ENCODE assay signal across 19 mouse cellular contexts in the genomic region with DNA sequence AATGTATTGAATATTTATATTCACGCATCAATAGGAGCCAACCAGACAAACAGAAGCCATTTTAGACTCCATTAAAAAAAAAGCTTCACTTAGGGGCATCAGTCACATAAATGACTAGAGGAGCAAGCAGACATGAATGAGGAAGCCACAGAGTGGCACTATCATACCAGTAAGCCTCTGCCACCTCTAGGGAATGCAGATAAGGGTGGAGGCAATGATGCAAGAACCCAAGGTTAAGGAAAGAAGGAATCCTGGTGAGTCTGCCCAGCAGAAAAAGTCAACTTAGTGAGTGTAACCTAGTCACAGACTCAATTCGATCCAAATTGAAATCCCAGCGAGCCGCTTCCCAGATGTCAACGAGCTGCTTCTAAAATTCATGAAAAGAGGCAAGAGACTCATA. TPM values are rescaled to one million over a fixed set of nuclear protein-coding genes. Genes with fewer than 3 reads are reported as not detected.
DNase-seq lines count a peak whose midpoint lies in the region; ATAC-seq and TF ChIP-seq lines count a peak whose summit lies in the region.
"Had no signal": no experiment of that assay in that cellular context is flagged by ENCODE, and none has a peak within 500 bp of the region (broad histone marks: within the 10 kb centered on the region; RNA-seq: fewer than 3 reads in every experiment).

No protein-coding gene starts in this region.

- no peak for DNase-seq in lung, postnatal 0 days (ENCODE audit: low spot score)
- no peak for DNase-seq in lung, postnatal 4 days
- DNase-seq in brain, adult 2 months (ENCODE audit: low read depth, low spot score) = peak; percentile 59
- no peak for DNase-seq in stomach, postnatal 0 days (ENCODE audit: low spot score)
- DNase-seq in retina, embryonic 14.5 days (ENCODE audit: low spot score) = no peak
- DNase-seq: cerebellum, postnatal 10 days; gastrocnemius, postnatal 25 days; kidney, adult 11 months; lung, postnatal 10 days; spleen, adult 18-20 months; thymus, postnatal 25 days had no signal

- H3K36me3 ChIP-seq in intestine, embryonic 16.5 days (ENCODE audit: control insufficient read depth, insufficient read depth, low read length) = no peaks in the 10 kb centered on the region
- no peaks in the 10 kb centered on the region for H3K36me3 ChIP-seq in intestine, embryonic 15.5 days
- no peaks in the 10 kb centered on the region for H3K36me3 ChIP-seq in lung, postnatal 0 days (ENCODE audit: insufficient read depth, low read length)
- no peaks in the 10 kb centered on the region for H3K36me3 ChIP-seq in stomach, postnatal 0 days (ENCODE audit: control insufficient read depth, insufficient read depth, low read length)
- H3K36me3 ChIP-seq: embryonic facial prominence, embryonic 12.5 days; heart, embryonic 12.5 days; limb, embryonic 13.5 days had no signal

- ATAC-seq in intestine, embryonic 16.5 days = 0 out of 2 replicates have a peak, but pooled peaks have one; percentile 33
- no peak for ATAC-seq in intestine, embryonic 15.5 days
- ATAC-seq in lung, postnatal 0 days = no peak
- ATAC-seq in stomach, postnatal 0 days (ENCODE audit: low FRiP score, low TSS enrichment) = no peak
- ATAC-seq: Patski had no signal

- no peak overlapping the region for H3K9ac ChIP-seq in intestine, embryonic 16.5 days (ENCODE audit: low read depth, low read length)
- no peak overlapping the region for H3K9ac ChIP-seq in intestine, embryonic 15.5 days
- no peak overlapping the region for H3K9ac ChIP-seq in lung, postnatal 0 days (replicated peaks; ENCODE audit: low read depth)
- no peak overlapping the region for H3K9ac ChIP-seq in stomach, postnatal 0 days (ENCODE audit: low read length)
- H3K9ac ChIP-seq: embryonic facial prominence, embryonic 12.5 days; heart, embryonic 12.5 days; limb, embryonic 13.5 days had no signal

- H3K27me3 ChIP-seq in intestine, embryonic 16.5 days (replicated peaks; ENCODE audit: control insufficient read depth, insufficient read depth, low read length) = no peaks in the 10 kb centered on the region
- no peaks in the 10 kb centered on the region for H3K27me3 ChIP-seq in intestine, embryonic 15.5 days (replicated peaks)
- no peaks in the 10 kb centered on the region for H3K27me3 ChIP-seq in lung, postnatal 0 days (replicated peaks; ENCODE audit: insufficient read depth, low read length)
- H3K27me3 ChIP-seq in stomach, postnatal 0 days (ENCODE audit: control insufficient read depth, insufficient read depth, low read length) = no peaks in the 10 kb centered on the region
- H3K27me3 ChIP-seq: embryonic facial prominence, embryonic 12.5 days; heart, embryonic 12.5 days; limb, embryonic 13.5 days; Patski had no signal

- H3K4me3 ChIP-seq in intestine, embryonic 16.5 days (ENCODE audit: low read length) = no peak overlapping the region
- no peak overlapping the region for H3K4me3 ChIP-seq in intestine, embryonic 15.5 days (replicated peaks)
- H3K4me3 ChIP-seq in lung, postnatal 0 days (ENCODE audit: low read depth, low read length) = no peak overlapping the region
- no peak overlapping the region for H3K4me3 ChIP-seq in stomach, postnatal 0 days (ENCODE audit: low read depth, low read length)
- H3K4me3 ChIP-seq: embryonic facial prominence, embryonic 12.5 days; heart, embryonic 12.5 days; limb, embryonic 13.5 days; myocyte had no signal

- no peak overlapping the region for H3K4me2 ChIP-seq in intestine, embryonic 16.5 days (ENCODE audit: low read depth, low read length)
- no peak overlapping the region for H3K4me2 ChIP-seq in intestine, embryonic 15.5 days (replicated peaks)
- no peak overlapping the region for H3K4me2 ChIP-seq in lung, postnatal 0 days (replicated peaks; ENCODE audit: low read depth, low read length)
- no peak overlapping the region for H3K4me2 ChIP-seq in stomach, postnatal 0 days (replicated peaks; ENCODE audit: low read depth)
- H3K4me2 ChIP-seq: embryonic facial prominence, embryonic 12.5 days; heart, embryonic 12.5 days; limb, embryonic 13.5 days; midbrain, embryonic 11.5 days had no signal

- peak; percentile 11; the same call in 1 of the 2 replicates for TF ChIP-seq CTCF in lung, postnatal 0 days (IDR thresholded peaks at IDR 0.05)
- peak; percentile 36 for TF ChIP-seq CTCF in stomach, postnatal 0 days (IDR thresholded peaks at IDR 0.05; ENCODE audit: low read depth)

- 92% methylated on average over 5 of the region's 5 CpGs for WGBS in intestine, embryonic 16.5 days
- WGBS in intestine, embryonic 15.5 days = 93% methylated on average over 5 of the region's 5 CpGs
- WGBS in lung, postnatal 0 days = 90% methylated on average over 5 of the region's 5 CpGs
- 95% methylated on average over 5 of the region's 5 CpGs for WGBS in stomach, postnatal 0 days

- H3K9me3 ChIP-seq in intestine, embryonic 16.5 days (ENCODE audit: control insufficient read depth, low read length) = no peaks in the 10 kb centered on the region
- no peaks in the 10 kb centered on the region for H3K9me3 ChIP-seq in intestine, embryonic 15.5 days
- no peaks in the 10 kb centered on the region for H3K9me3 ChIP-seq in lung, postnatal 0 days (ENCODE audit: low read length)
- H3K9me3 ChIP-seq in stomach, postnatal 0 days (ENCODE audit: control insufficient read depth, low read length) = no peaks in the 10 kb centered on the region
- H3K9me3 ChIP-seq: embryonic facial prominence, embryonic 12.5 days; heart, embryonic 12.5 days; limb, embryonic 13.5 days had no signal

- TF ChIP-seq EP300 in lung, postnatal 0 days (IDR thresholded peaks at IDR 0.05) = no peak
- TF ChIP-seq EP300 in stomach, postnatal 0 days (optimal IDR thresholded peaks at IDR 0.05) = no peak

- H3K27ac ChIP-seq in intestine, embryonic 16.5 days (ENCODE audit: low read length) = no peak overlapping the region
- no peak overlapping the region for H3K27ac ChIP-seq in intestine, embryonic 15.5 days
- H3K27ac ChIP-seq in lung, postnatal 0 days (ENCODE audit: low read length) = no peak overlapping the region
- H3K27ac ChIP-seq in stomach, postnatal 0 days (replicated peaks) = no peak overlapping the region
- H3K27ac ChIP-seq: embryonic facial prominence, embryonic 12.5 days; limb, embryonic 13.5 days had no signal

- H3K4me1 ChIP-seq in intestine, embryonic 16.5 days (ENCODE audit: control insufficient read depth, insufficient read depth, low read length) = no peaks in the 10 kb centered on the region
- no peaks in the 10 kb centered on the region for H3K4me1 ChIP-seq in intestine, embryonic 15.5 days (replicated peaks)
- no peaks in the 10 kb centered on the region for H3K4me1 ChIP-seq in lung, postnatal 0 days (ENCODE audit: insufficient read depth, low read depth, low read length)
- no peaks in the 10 kb centered on the region for H3K4me1 ChIP-seq in stomach, postnatal 0 days (replicated peaks; ENCODE audit: control insufficient read depth, insufficient read depth)
- H3K4me1 ChIP-seq: embryonic facial prominence, embryonic 12.5 days; limb, embryonic 13.5 days had no signal

RNA-seq across cellular contexts. Expression of a gene that starts 38.0 kb away (rescaled TPM):
- polyA plus RNA-seq in intestine, embryonic 16.5 days (2015; fragmentation: Nextera tagmentation; extraction: Ambion mirVana) = 0.02 TPM in 2 replicates
- polyA plus RNA-seq in intestine, embryonic 15.5 days (2015; fragmentation: Nextera tagmentation; extraction: Ambion mirVana) = 0.04 and 0.05 TPM in 2 replicates
- 0.01 and 0.02 TPM in 2 replicates for polyA plus RNA-seq in lung, postnatal 0 days (2015; fragmentation: Nextera tagmentation; extraction: Ambion mirVana)
- 0.01 and 0.02 TPM in 2 replicates for polyA plus RNA-seq in stomach, postnatal 0 days (2015; fragmentation: Nextera tagmentation; extraction: Ambion mirVana)
- polyA plus RNA-seq: midbrain, embryonic 11.5 days had no signal
